Mouse (Mus musculus) ovary, postnatal 36 days (tissue): ENCODE results near the gene Filip1.

Experiments used
- DNase-seq: peaks from one replicate; pipeline ENCODE4 v3.0.0; 2022; ENCODE audit warnings: low spot score, mixed read lengths

Gene Filip1

DNA sequence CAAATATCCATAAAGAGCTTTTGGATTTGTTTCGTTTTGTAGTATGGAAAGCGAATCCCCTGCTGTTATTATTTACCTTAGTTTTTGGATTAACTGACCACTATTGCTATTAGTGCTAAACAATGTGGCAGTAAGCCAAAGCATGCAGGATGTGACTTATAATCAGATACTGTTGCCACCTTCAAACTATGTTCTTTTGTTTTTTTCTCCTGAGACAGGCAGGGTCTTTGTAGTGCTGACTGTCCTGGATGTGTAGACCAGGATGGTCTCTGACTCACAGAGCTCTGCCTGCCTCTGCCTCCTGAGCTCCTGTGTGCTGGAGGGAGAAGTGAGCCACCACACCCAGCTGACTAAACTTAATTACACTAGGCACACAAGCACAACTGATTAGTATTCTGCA, 33.4 kb downstream of the Filip1 start:
- DNase-seq: no peak

DNA sequence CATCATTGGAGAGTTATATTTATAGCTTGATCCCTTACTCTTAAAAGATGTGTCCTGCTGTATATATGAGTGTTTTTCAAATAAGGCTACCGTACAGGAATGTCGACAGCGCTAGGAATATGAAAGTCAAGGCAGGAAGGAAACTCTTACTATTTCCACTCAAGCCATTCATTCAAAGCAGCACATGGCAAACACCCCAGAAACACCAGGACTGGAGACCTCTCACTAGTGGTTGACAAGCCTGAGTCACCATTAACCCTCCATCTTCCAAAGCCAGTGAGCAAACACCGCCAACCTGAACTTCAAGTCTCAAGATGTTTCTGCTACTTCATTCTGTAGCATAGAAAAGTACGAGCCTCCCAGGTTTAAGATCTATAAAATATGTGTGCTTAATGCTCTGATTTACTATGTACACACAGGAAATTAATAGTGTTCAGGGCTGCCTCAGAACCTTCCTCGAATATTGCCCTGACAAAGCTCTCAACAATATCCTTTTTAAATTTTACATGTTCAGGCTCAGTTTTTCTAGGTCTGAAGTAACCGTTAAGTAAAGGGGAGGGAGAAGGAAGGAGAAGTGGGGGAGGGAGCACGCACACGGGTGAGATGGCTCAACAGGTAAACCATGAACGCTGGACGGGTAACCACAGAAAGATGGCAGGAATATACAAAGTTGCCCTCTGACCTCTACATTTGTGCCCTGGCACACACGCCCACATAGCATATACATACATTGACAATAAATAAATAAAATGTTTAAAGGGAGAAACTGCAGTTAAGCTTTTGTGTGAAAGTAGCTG, 34.2 kb downstream of the Filip1 start:
- no peak for DNase-seq

DNA sequence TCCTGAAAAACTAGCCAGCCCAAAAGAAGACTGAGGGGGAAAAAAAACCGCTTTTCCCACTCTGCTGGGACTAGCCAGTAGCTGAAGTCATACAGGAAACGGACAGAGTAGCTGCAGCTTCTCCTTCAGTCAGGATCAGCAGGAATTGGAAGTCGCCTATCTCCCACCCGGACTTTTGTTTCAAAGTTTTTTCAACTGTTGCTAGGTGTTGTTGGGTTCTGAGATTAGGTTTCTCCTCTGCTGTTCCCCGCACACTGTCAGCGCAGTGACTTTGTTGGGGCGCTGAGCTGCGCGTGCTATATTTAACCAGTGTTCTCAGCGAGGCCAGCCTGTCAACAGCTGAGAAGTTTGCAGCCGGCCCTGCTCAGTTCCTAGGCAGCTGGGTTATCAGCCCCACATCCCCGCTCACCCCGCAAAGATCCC, 35.1 kb downstream of the Filip1 start:
- DNase-seq: peak; percentile 51

DNA sequence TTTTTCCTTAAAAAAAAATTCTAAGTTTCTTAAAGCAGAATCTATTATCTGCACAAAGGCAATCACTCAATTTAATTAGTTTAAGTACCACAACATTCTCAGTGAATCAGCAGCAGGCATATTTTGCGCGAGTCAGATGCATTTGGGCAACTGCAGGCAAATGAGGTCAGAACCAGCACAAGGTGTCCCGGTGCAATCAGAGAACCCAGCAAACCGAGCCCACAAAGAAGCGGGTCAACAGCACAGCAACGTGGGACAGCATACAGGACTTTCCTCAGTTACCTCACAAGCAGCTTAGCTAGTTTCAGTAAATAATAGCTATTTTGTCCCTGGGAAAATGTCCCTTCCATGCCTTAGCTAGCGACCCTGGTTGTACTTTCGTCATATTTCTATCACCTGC, 35.9 kb downstream of the Filip1 start:
- DNase-seq: no peak

- no peak for DNase-seq
Observed at GRCm38 (mm10) chr9:79975121-79975520, 37.5 kb downstream of the Filip1 start.

- no peak for DNase-seq
Observed at GRCm38 (mm10) chr9:79973582-79973981, 39.1 kb downstream of the Filip1 start.

DNA sequence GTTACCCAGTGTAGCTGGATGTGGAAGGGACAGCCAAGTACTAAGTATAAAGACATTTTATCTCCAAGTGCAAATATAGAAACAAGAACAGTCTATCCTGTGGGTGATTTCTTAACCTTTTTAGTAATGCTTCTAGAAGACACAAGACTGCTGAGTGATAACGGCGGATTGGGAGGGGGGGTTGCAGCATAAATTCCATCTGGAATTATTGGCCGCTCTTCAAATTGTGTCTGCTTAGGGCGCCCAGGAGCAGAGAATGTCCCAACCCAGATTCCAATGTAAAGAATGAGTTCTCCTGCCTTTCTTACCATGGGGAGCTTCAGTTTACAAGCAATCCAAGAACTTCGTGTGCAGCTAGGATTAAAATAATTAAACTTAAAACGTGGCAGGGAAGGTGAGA, 39.9 kb downstream of the Filip1 start:
- DNase-seq: no peak

DNA sequence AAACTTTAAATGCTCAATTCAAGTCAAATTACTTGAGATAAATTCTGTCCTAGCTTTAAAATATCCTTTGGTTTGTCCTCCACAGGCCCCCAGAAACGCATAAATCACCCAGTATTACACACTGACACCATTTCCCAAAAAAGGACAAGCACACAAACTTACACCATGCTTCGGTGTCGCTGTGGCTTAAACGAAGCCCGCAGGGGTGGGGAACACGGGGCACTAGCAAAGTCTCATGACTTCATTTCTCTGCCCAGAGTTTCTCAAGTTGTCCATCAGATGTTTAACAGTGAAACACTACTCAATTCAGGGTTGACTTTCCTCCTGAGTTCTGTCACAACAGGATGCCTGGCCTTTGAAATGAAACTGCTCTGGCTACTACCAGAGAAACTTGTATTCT, 41.0 kb downstream of the Filip1 start:
- no peak for DNase-seq

- DNase-seq: no peak
Observed at GRCm38 (mm10) chr9:79970659-79971118, 42.0 kb downstream of the Filip1 start.

DNA sequence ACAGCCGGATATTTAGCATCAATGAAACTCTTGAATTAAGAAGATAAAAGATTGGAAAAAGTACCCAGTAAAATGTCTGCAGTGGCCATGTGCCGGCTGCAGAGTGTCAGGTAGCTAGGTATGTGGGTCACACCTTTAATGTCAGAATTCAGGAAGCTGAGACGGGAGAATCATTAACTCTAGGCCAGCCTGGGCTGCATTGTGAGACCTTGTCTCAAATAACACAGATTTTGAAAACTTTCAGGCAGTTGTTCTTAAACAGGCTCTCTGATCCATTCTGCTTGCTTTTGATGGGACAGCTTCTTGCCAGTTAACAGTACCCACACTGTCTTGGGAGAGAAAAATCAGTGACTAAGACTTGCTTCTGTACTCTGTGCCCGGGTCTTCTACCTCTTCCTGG, 43.1 kb downstream of the Filip1 start:
- DNase-seq: no peak

DNA sequence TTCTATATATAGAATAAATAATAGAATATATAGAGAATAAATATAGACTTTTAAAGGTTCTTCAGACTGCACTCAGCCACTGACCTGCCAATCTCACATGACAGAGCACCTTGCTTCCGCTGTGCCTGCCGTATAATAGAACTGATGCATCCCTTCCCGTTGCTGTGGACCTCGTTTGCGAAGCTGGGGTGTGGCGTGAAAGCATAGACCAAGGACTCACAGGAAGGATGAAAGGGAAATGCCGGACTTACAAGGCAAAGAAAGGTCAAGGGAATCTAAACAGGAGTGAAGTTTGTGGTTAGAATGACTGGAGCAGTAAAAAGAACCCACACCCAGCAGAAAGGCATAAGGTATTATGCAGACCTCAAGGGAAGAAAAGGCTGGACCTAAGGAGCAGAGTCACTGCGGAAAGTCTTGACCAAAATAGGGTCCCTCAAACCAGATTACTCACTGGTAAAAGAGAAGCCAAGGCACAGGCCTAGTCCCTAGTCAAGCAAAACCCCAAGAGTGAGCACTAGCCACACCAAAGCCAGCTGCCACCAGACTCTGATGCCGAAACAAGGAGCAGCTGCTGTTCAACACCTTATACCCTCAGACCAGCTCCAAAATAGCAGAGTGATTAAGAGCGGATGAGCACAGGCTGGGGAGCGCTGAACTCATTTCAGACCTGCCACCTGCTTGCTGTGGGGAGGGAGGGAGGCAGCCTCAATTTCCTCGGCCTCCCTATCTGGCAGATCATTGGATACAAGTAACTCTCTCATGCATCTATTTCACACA, 45.8 kb downstream of the Filip1 start:
- no peak for DNase-seq

- DNase-seq: no peak
Observed at GRCm38 (mm10) chr9:79965600-79966392, 46.9 kb downstream of the Filip1 start.

- no peak for DNase-seq
Observed at GRCm38 (mm10) chr9:79965003-79965402, 47.6 kb downstream of the Filip1 start.

- DNase-seq: no peak
Observed at GRCm38 (mm10) chr9:79961630-79962285, 50.9 kb downstream of the Filip1 start.

- DNase-seq: no peak
Observed at GRCm38 (mm10) chr9:79960453-79960852, 52.2 kb downstream of the Filip1 start.

- DNase-seq: no peak
Observed at GRCm38 (mm10) chr9:79958395-79958794, 54.3 kb downstream of the Filip1 start.

GRCm38 (mm10) chr9:79954944-79955343, 57.7 kb downstream of the Filip1 start:
- no peak for DNase-seq

GRCm38 (mm10) chr9:79951984-79952383, 60.7 kb downstream of the Filip1 start:
- no peak for DNase-seq

DNA sequence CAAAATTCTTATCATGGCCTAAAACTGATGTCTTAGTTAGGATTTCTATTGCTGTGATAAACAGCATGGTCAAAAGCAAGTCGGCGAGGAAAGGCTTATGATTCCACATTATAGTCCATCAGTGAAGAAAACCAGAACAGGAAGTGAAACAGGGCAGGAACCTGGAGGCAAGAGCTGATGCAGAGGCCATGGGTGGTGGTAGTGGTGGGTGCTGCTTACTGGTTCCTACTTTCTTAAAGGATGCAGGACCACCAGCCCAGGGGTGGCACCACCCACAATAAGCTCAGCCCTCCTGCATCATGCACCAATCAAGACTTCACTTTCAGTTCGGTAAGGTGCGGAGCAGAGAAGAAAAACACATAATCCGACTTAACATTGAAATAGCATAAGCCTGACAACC, 61.3 kb downstream of the Filip1 start:
- DNase-seq: no peak

GRCm38 (mm10) chr9:79950666-79951065, 62.0 kb downstream of the Filip1 start:
- no peak for DNase-seq

- DNase-seq: no peak
Observed at GRCm38 (mm10) chr9:79950038-79950437, 62.6 kb downstream of the Filip1 start.

- no peak for DNase-seq
Observed at GRCm38 (mm10) chr9:79948376-79948775, 64.3 kb downstream of the Filip1 start.
